In the genomic region with DNA sequence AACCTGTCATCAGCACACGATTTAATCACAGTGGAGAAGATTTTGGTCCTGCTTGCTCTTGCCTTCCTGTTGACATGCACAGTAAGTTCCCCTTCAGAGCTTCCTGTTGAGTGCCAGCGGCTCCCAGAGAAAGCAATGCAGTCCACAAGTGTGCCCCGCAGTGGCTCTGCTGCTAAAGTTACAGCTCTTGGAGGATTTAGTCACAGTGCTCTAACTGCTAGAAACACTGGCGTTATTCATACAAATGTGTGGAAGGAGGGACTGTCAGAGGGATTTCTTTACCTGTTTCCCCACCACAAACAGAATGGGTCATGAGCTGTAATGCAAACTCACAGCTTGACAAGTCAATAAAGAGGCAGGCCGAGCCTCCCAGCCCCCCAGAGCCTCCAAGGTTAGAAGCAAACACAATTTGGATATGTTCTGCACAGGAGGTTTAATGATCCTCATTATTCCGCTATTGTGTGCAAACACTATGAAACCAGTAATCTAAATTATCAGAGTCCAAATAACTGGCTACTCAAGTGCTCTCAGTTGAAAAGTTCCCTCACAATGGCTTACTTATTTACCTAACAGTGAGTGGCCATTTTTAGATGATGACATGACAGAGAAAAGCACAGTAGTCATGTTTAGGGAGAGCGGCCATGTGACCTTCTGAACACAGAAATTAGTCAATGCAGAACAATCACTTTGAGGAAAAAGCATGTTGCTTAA, we compare ENCODE assay signal across 13 mouse cellular contexts. TPM values are rescaled to one million over a fixed set of nuclear protein-coding genes. Genes with fewer than 3 reads are reported as not detected.
DNase-seq lines count a peak whose midpoint lies in the region; ATAC-seq lines count a peak whose summit lies in the region.
"Had no signal": no experiment of that assay in that cellular context is flagged by ENCODE, and none has a peak within 500 bp of the region (broad histone marks: within the 10 kb centered on the region; RNA-seq: fewer than 3 reads in every experiment).

No protein-coding gene starts in this region.

- no peaks in the 10 kb centered on the region for H3K27me3 ChIP-seq in kidney, embryonic 15.5 days
- H3K27me3 ChIP-seq in forebrain, embryonic 14.5 days (replicated peaks; ENCODE audit: control insufficient read depth, insufficient read depth, low read length) = no peaks in the 10 kb centered on the region

- H3K4me2 ChIP-seq in kidney, embryonic 15.5 days = no peak overlapping the region
- no peak overlapping the region for H3K4me2 ChIP-seq in forebrain, embryonic 14.5 days (ENCODE audit: low read length)

- no peak for DNase-seq in kidney, adult 18-20 months
- DNase-seq in forebrain, embryonic 14.5 days (ENCODE audit: low spot score) = peak; percentile 43
- no peak for DNase-seq in ovary, postnatal 10 days (ENCODE audit: low spot score)
- DNase-seq in natural killer cell, adult 2 months (ENCODE audit: low spot score in 2 of 2) = no peak
- DNase-seq in urinary bladder, postnatal 10 days (ENCODE audit: low spot score) = no peak
- DNase-seq: adrenal gland, postnatal 14 days had no signal

- peaks cover 8% of the 10 kb centered on the region; the same call in 1 of the 2 replicates for H3K36me3 ChIP-seq in kidney, embryonic 15.5 days
- H3K36me3 ChIP-seq in forebrain, embryonic 14.5 days (ENCODE audit: control insufficient read depth, insufficient read depth, low read length) = no peaks in the 10 kb centered on the region

- peak overlapping the region; percentile 75 for H3K27ac ChIP-seq in kidney, embryonic 15.5 days
- H3K27ac ChIP-seq in forebrain, embryonic 14.5 days (ENCODE audit: low read depth, low read length) = no peak overlapping the region

- no peaks in the 10 kb centered on the region for H3K9me3 ChIP-seq in kidney, embryonic 15.5 days (replicated peaks)
- no peaks in the 10 kb centered on the region for H3K9me3 ChIP-seq in forebrain, embryonic 14.5 days (replicated peaks; ENCODE audit: control insufficient read depth, low read length)

- no peak overlapping the region for H3K4me3 ChIP-seq in kidney, embryonic 15.5 days (replicated peaks)
- no peak overlapping the region for H3K4me3 ChIP-seq in forebrain, embryonic 14.5 days (ENCODE audit: low read depth, low read length)
- H3K4me3 ChIP-seq: erythroblast, embryonic 14.5 days had no signal

- no peak overlapping the region for H3K9ac ChIP-seq in kidney, embryonic 15.5 days
- no peak overlapping the region for H3K9ac ChIP-seq in forebrain, embryonic 14.5 days (ENCODE audit: low read length)

- H3K4me1 ChIP-seq in kidney, embryonic 15.5 days = peaks cover 9% of the 10 kb centered on the region; the same call in 1 of the 2 replicates
- H3K4me1 ChIP-seq in forebrain, embryonic 14.5 days (ENCODE audit: control insufficient read depth, insufficient read depth, low read length) = peaks cover 11% of the 10 kb centered on the region

- WGBS in kidney, embryonic 15.5 days = 49% methylated on average over 7 of the region's 7 CpGs
- WGBS in forebrain, embryonic 14.5 days = 18% methylated on average over 7 of the region's 7 CpGs

- ATAC-seq in kidney, embryonic 15.5 days (replicated peaks; ENCODE audit: low FRiP score) = peak; percentile 46; the same call in 1 of the 2 replicates
- peak; percentile 32 for ATAC-seq in activated CD4-positive, CD25-positive, alpha-beta regulatory T cell, adult 4 months
- ATAC-seq in forebrain, embryonic 14.5 days = peak; percentile 62
- ATAC-seq in megakaryocyte progenitor cell, adult 5-6 weeks (replicated peaks; ENCODE audit: poor library complexity) = peak; percentile 60

RNA-seq across cellular contexts. Expression of a gene that starts 36.5 kb away (rescaled TPM):
- 98.5 and 108 TPM in 2 replicates for polyA plus RNA-seq in kidney, embryonic 15.5 days (2015; fragmentation: Nextera tagmentation; extraction: Ambion mirVana)
- polyA plus RNA-seq in activated CD4-positive, CD25-positive, alpha-beta regulatory T cell, adult 4 months (2017; shearing (Covaris generic)) = 100 to 1,000 TPM; 120 to 138 TPM
- polyA plus RNA-seq in forebrain, embryonic 14.5 days (2014; fragmentation: Nextera tagmentation; extraction: Ambion mirVana) = 1.4 and 2.2 TPM in 2 replicates
- total RNA-seq in megakaryocyte progenitor cell, adult 5-6 weeks (2015) = 0.47 TPM in 1 of 2 replicates, not detected in the other
- 0.25 and 0.71 TPM in 2 replicates for total RNA-seq in megakaryocyte progenitor cell, adult 5-6 weeks (2017)
- total RNA-seq: layer of hippocampus, adult 18-20 months had no signal

RNA-seq across cellular contexts. Expression of a gene that starts 37.0 kb away (rescaled TPM):
- 4.9 and 6.2 TPM in 2 replicates for polyA plus RNA-seq in kidney, embryonic 15.5 days (2015; fragmentation: Nextera tagmentation; extraction: Ambion mirVana)
- polyA plus RNA-seq in activated CD4-positive, CD25-positive, alpha-beta regulatory T cell, adult 4 months (2017; shearing (Covaris generic)) = 1 to 10 TPM in 1 of 2 experiments, not detected in 1; 2.0 TPM
- polyA plus RNA-seq in forebrain, embryonic 14.5 days (2014; fragmentation: Nextera tagmentation; extraction: Ambion mirVana) = 0.24 TPM in 1 of 2 replicates, not detected in the other
- not detected in 2 replicates for total RNA-seq in megakaryocyte progenitor cell, adult 5-6 weeks (2015)
- not detected in 2 replicates for total RNA-seq in megakaryocyte progenitor cell, adult 5-6 weeks (2017)
- total RNA-seq: adrenal gland, postnatal 14 days; ES-E14; layer of hippocampus, adult 18-20 months had no signal
- polyA plus RNA-seq: erythroblast, embryonic 14.5 days; heart, embryonic 14.5 days had no signal

RNA-seq across cellular contexts. Expression of a gene that starts 45.3 kb away (rescaled TPM):
- 2.8 and 3.0 TPM in 2 replicates for polyA plus RNA-seq in kidney, embryonic 15.5 days (2015; fragmentation: Nextera tagmentation; extraction: Ambion mirVana)
- under 1 TPM in 1 of 2 experiments, not detected in 1; 0.87 TPM for polyA plus RNA-seq in activated CD4-positive, CD25-positive, alpha-beta regulatory T cell, adult 4 months (2017; shearing (Covaris generic))
- 0.19 TPM in 1 of 2 replicates, not detected in the other for polyA plus RNA-seq in forebrain, embryonic 14.5 days (2014; fragmentation: Nextera tagmentation; extraction: Ambion mirVana)
- not detected in 2 replicates for total RNA-seq in megakaryocyte progenitor cell, adult 5-6 weeks (2015)
- total RNA-seq in megakaryocyte progenitor cell, adult 5-6 weeks (2017) = not detected in 2 replicates
- total RNA-seq: layer of hippocampus, adult 18-20 months had no signal
- polyA plus RNA-seq: erythroblast, embryonic 14.5 days had no signal

Comparison
In these comparisons a context has a peak if more than half of its experiments do, and no peak if none do; other contexts are left out.
1. RNA of a gene that starts 36.5 kb away (polyA plus RNA-seq): 120 to 138 TPM in activated CD4-positive, CD25-positive, alpha-beta regulatory T cell, adult 4 months and 98.5 to 108 TPM in kidney, embryonic 15.5 days; 1.4 to 2.2 TPM in forebrain, embryonic 14.5 days; every median in the first group is over 10 times any median in the second.
2. Peak in every context shown above with its lines, with median percentiles within 50 percentile points of each other: ATAC-seq.